Mouse (Mus musculus) liver, adult 2 months (tissue): Measurements from ENCODE around the gene Wbp1. TPM values are rescaled to one million over a fixed set of nuclear protein-coding genes. Genes with fewer than 3 reads are reported as not detected.

ENCODE experiments used
- DNase-seq: peaks from one replicate; pipeline ENCODE4 v3.0.0-alpha.2; 2011; ENCODE audit warnings: low read depth, low spot score; ENCODE audit errors: extremely low read depth
- H3K27ac ChIP-seq: fragments of 200-500 bp; replicated peaks from 2 replicates; pipeline ENCODE4 v1.5.1; 2012; ENCODE audit warnings: low read depth, mild to moderate bottlenecking, control low read depth, inconsistent platforms, low read length; ENCODE audit not compliant: insufficient read depth
- H3K27me3 ChIP-seq: fragments of 200-500 bp; 2 replicates; pipeline ENCODE4 v1.6.1; 2012; ENCODE audit warnings: mild to moderate bottlenecking, moderate library complexity, low read length, inconsistent platforms; ENCODE audit not compliant: control insufficient read depth, insufficient read depth
- H3K36me3 ChIP-seq: fragments of 200-500 bp; 2 replicates; pipeline ENCODE4 v1.6.1; 2012; ENCODE audit warnings: low read length, inconsistent platforms; ENCODE audit not compliant: control insufficient read depth, insufficient read depth
- H3K4me1 ChIP-seq: fragments of 200-500 bp; 2 replicates; pipeline ENCODE4 v1.6.1; 2011; ENCODE audit warnings: low read length; ENCODE audit not compliant: control insufficient read depth, insufficient read depth
- H3K4me3 ChIP-seq: fragments of 200-500 bp; 2 replicates; pipeline ENCODE4 v1.5.1; 2011; ENCODE audit warnings: low read depth, mild to moderate bottlenecking, control low read depth, low read length, moderate library complexity; ENCODE audit not compliant: insufficient read depth
- H3K79me2 ChIP-seq: fragments of 200-500 bp; 2 replicates; pipeline ENCODE4 v1.6.1; 2012; ENCODE audit warnings: inconsistent platforms, mild to moderate bottlenecking, low read length, moderate library complexity; ENCODE audit not compliant: control insufficient read depth, insufficient read depth
- H3K9ac ChIP-seq: fragments of 200-500 bp; 2 replicates; pipeline ENCODE4 v1.6.1; 2012; ENCODE audit warnings: low read depth, mild to moderate bottlenecking, control low read depth, inconsistent platforms, low read length
- CTCF ChIP-seq: fragments of 200-500 bp; IDR thresholded peaks from 2 replicates; pipeline ENCODE4 v1.5.1; 2011; ENCODE audit warnings: low read depth, low read length, control low read depth
- POLR2A ChIP-seq: fragments of 200-500 bp; IDR thresholded peaks from 2 replicates; pipeline ENCODE4 v1.6.1; 2011; ENCODE audit warnings: low read length, control low read depth; ENCODE audit not compliant: insufficient read depth; ENCODE audit errors: extremely low read depth
- WGBS: fragments of 180-500 bp; shearing (Covaris S2); methylation state at CpG from one replicate; pipeline ENCODE4 v1.1.7; 2018; 5-methylcytosine and 5-hydroxymethylcytosine counted together
- polyA plus RNA-seq: library from polyadenylated mRNA; depleted of rRNA; stranded (reverse); fragments of >200 nt; gene quantifications from 2 replicates; pipeline ENCODE4 v1.2.3, GENCODE M21; 2012
- total RNA-seq: library from RNA; depleted of rRNA; stranded (reverse); fragments of >200 nt; gene quantifications from 2 replicates; pipeline ENCODE4 v1.2.3, GENCODE M21; 2014

The Wbp1 gene
- total and polyA plus RNA-seq, 2 experiments: 48.3 to 112 TPM

DNA sequence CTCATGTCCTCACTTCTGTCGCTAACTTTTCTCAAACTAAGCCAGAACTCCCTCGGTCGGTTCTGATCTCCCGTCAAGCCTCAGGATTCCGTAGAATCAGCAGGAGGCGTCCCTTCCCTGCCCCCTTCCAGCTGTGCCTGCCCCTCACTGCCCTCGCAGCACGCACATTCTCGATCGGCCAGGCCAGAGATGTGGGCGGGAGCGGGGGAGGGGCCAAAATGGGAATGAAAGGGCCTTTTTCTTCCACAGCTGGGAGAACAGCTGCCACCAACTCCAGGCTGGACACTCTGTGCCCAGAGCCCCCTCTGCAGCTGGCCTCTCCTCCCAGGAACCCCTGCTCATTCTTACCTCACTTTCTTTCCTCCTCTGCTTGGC lies 16.2 kb upstream of the Wbp1 start:
- H3K27ac ChIP-seq: peak overlapping the region; percentile 89
- H3K36me3 ChIP-seq: no peaks in the 10 kb centered on the region
- TF ChIP-seq CTCF (no peak; the same call in 1 of the 2 replicates), POLR2A (peak; percentile 80; the same call in 1 of the 2 replicates)
- H3K79me2 ChIP-seq: peaks cover 2% of the 10 kb centered on the region; the same call in 1 of the 2 replicates
- peak overlapping the region; percentile 79 for H3K4me3 ChIP-seq
- H3K27me3 ChIP-seq: no peaks in the 10 kb centered on the region
- whole genome bisulfite sequencing: under 1% methylated on average over 12 of the region's 12 CpGs
- DNase-seq: peak; percentile 79
- H3K4me1 ChIP-seq: peaks cover 19% of the 10 kb centered on the region
- peak overlapping the region; percentile 86 for H3K9ac ChIP-seq

DNA sequence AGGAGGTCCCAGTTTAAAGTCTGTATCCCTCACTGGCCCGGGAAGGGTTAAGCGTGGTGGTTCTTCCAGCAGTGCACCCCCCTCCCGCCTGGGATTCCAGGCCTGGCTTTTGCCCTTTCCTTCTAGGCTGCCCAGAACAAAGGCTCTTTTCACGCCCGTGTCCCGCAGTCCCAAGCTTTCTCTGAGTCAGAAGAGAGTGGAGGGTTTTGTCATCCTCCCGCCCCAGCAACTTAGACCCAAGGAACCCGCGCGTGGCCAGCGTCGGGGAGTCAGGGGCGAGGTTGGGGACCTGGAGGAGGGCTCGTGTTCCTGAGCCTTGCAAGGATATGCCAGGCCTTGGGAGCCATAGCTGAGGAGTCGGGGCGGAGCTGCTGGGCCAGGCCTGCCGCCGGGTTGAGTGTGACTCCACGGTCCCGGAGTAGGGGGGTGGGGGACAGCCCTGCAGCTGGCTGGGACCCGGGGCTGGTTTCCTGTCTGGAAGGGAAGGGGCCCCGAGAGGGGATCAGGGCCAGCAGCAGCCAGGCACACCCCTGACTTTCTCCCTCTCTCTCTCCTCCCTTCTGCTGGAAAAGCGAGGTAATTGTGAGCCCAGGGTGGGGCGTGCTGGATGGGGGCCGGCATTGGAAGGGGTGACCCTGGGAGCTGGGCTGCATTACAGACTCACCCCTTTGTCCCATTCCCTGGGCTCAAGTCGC lies 15.7 kb upstream of the Wbp1 start:
- no peaks in the 10 kb centered on the region for H3K36me3 ChIP-seq
- H3K9ac ChIP-seq: peak overlapping the region; percentile 86
- H3K79me2 ChIP-seq: peaks cover 2% of the 10 kb centered on the region; the same call in 1 of the 2 replicates
- no peak for TF ChIP-seq POLR2A
- no peak for TF ChIP-seq CTCF
- 4% methylated on average over 26 of the region's 26 CpGs for WGBS
- DNase-seq: peak; percentile 46
- peak overlapping the region; percentile 79 for H3K4me3 ChIP-seq
- no peaks in the 10 kb centered on the region for H3K27me3 ChIP-seq
- peaks cover 21% of the 10 kb centered on the region for H3K4me1 ChIP-seq
- H3K27ac ChIP-seq: peak overlapping the region; percentile 89

- Histone ChIP-seq H3K27ac (peak overlapping the region; percentile 89), H3K4me1 (peaks cover 23% of the 10 kb centered on the region)
These were observed 15.0 kb upstream of the Wbp1 start for GRCm38 (mm10) chr6:83136291-83136880.

DNA sequence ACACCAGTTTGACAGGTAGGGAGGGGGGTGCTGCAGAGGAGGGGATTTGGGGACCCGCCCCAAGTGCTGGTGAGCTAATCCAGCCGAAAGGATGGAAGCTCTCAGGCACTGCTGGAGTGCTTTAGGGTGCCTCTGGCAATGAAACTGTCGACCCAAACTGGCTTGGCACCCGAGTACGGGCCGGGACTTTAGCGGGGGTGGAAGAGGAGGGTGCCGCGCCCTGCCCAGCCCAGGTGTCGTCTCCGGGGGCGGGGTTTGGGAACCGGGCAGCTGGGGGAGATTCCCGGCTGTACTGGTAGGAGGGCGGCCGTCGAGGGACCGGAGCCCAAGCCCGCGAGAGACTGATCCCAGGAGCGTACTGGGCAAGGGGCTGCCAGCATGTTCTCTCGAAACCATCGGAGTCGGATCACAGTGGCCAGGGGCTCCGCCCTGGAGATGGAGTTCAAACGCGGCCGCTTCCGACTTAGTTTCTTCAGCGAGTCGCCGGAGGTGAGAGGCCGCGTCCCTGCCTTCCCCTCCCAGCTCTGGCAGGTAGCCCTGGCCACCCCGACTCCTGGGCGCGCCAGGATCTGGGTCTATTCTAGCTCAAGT lies 14.3 kb upstream of the Wbp1 start:
- Histone ChIP-seq H3K27ac (peak overlapping the region; percentile 89), H3K27me3 (no peaks in the 10 kb centered on the region), H3K4me3 (peak overlapping the region; percentile 79), H3K79me2 (peaks cover 2% of the 10 kb centered on the region; the same call in 1 of the 2 replicates), H3K9ac (peak overlapping the region; percentile 86), H3K36me3 (no peaks in the 10 kb centered on the region), H3K4me1 (peaks cover 26% of the 10 kb centered on the region)
- 10% methylated on average over 37 of the region's 37 CpGs for WGBS
- TF ChIP-seq CTCF: no peak
- peak; percentile 72 for DNase-seq

More at GRCm38 (mm10) chr6:83136291-83136880, 15.0 kb upstream of the Wbp1 start:
- Histone ChIP-seq H3K36me3 (no peaks in the 10 kb centered on the region), H3K4me3 (peak overlapping the region; percentile 79), H3K27me3 (no peaks in the 10 kb centered on the region), H3K79me2 (peaks cover 2% of the 10 kb centered on the region; the same call in 1 of the 2 replicates), H3K9ac (peak overlapping the region; percentile 86)
- 19% methylated on average over 5 of the region's 5 CpGs for WGBS
- no peak for DNase-seq
- TF ChIP-seq CTCF (no peak), POLR2A (no peak)

- Histone ChIP-seq H3K27me3 (no peaks in the 10 kb centered on the region), H3K4me3 (peak within 1 kb of the TSS; percentile 79), H3K27ac (peak within 1 kb of the TSS; percentile 89), H3K9ac (peak within 1 kb of the TSS; percentile 86), H3K4me1 (peaks cover 26% of the 10 kb centered on the region), H3K36me3 (no peaks in the 10 kb centered on the region), H3K79me2 (peaks cover 2% of the 10 kb centered on the region; the same call in 1 of the 2 replicates)
- TF ChIP-seq CTCF: no peak
- DNase-seq: peak; percentile 54
- WGBS: 61% methylated on average over 7 of the region's 7 CpGs
These were observed 13.7 kb upstream of the Wbp1 start, which contains the start of gene Rtkn for GRCm38 (mm10) chr6:83134951-83135513. Gene Rtkn, plus strand, starts transcription at chr6:83135463.
